Mouse (Mus musculus) hindbrain, embryonic 12.5 days (tissue): Measurements from ENCODE around the gene Abat. TPM values are rescaled to one million over a fixed set of nuclear protein-coding genes. Genes with fewer than 3 reads are reported as not detected.
A peak's percentile ranks its signal among the peaks of the same experiment; 100 is the strongest.
"Not testable (repeated sequence)": the region's sequence is repeated elsewhere in the genome, so short reads cannot be mapped to it uniquely, and the experiment has no call there.

Experiments used
- ATAC-seq: fragments of 200-750 bp; cut with Nextera tagmentation; 2 replicates; pipeline ENCODE4 v1.8.0; 2017; ENCODE audit warnings: moderate TSS enrichment; ENCODE audit not compliant: low FRiP score
- H3K27ac ChIP-seq: fragments of 300-500 bp; sonication (generic); 2 replicates; pipeline ENCODE4 v1.5.1; 2016; ENCODE audit warnings: mild to moderate bottlenecking
- H3K27me3 ChIP-seq: fragments of 300-500 bp; sonication (generic); 2 replicates; pipeline ENCODE4 v1.6.1; 2016; ENCODE audit warnings: mild to moderate bottlenecking
- H3K36me3 ChIP-seq: fragments of 300-500 bp; sonication (generic); 2 replicates; pipeline ENCODE4 v1.6.1; 2016; ENCODE audit warnings: mild to moderate bottlenecking
- H3K4me1 ChIP-seq: fragments of 300-500 bp; sonication (generic); 2 replicates; pipeline ENCODE4 v1.6.1; 2016
- H3K4me2 ChIP-seq: fragments of 300-500 bp; sonication (generic); replicated peaks from 2 replicates; pipeline ENCODE4 v1.6.1; 2016; ENCODE audit warnings: mild to moderate bottlenecking
- H3K4me3 ChIP-seq: fragments of 300-500 bp; sonication (generic); 2 replicates; pipeline ENCODE4 v1.5.1; 2016; ENCODE audit warnings: mild to moderate bottlenecking
- H3K9ac ChIP-seq: fragments of 300-500 bp; sonication (generic); 2 replicates; pipeline ENCODE4 v1.6.1; 2016; ENCODE audit warnings: mild to moderate bottlenecking, moderate library complexity
- H3K9me3 ChIP-seq: fragments of 300-500 bp; sonication (generic); replicated peaks from 2 replicates; pipeline ENCODE4 v1.6.1; 2016; ENCODE audit warnings: mild to moderate bottlenecking
- WGBS: fragments of 180-500 bp; shearing (Covaris S2); methylation state at CpG from one replicate; pipeline ENCODE4 v1.1.7; 2016; 5-methylcytosine and 5-hydroxymethylcytosine counted together
- polyA plus RNA-seq: library from polyadenylated mRNA; unstranded; fragments of >200 nt; fragmentation: Nextera tagmentation; extraction: Ambion mirVana; gene quantifications from 2 replicates; pipeline ENCODE4 v1.2.1, GENCODE M21; 2016

Abat gene
- polyA plus RNA-seq, 1 experiment from 2014 or later, result 68.3 TPM

DNA sequence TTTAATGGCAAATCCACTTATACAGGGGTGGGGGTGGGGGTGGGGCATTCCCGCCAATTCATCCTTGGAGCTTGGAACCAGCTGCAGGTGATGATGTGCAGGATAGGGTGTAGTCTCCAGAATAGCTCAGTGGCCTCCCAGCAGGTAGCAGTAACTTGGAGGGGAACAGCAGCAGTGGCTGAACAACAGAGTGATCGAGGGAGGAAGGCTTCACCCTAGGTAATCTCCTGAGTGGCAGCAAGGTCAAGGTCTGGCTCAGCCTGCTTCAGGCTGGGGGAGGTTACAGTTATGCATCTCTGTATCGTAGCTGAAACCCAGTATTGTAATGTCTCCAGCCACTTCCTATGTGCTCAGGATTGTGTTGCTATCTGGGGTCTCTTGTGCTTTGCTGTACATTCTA lies 49.6 kb downstream of the Abat start:
- not testable (repeated sequence) for H3K27me3 ChIP-seq, ATAC-seq, H3K4me3 ChIP-seq, H3K27ac ChIP-seq, H3K4me2 ChIP-seq, H3K36me3 ChIP-seq, H3K9ac ChIP-seq
- Histone ChIP-seq H3K4me1 (peaks cover 16% of the 10 kb centered on the region), H3K9me3 (peaks cover 11% of the 10 kb centered on the region)
- 62% methylated on average over 3 of the region's 3 CpGs for WGBS

GRCm38 (mm10) chr16:8564836-8565235 lies 51.6 kb downstream of the Abat start:
- H3K9ac ChIP-seq, result no peak overlapping the region
- WGBS, result 78% methylated on average over 2 of the region's 2 CpGs
- H3K9me3 ChIP-seq, result peaks cover 5% of the 10 kb centered on the region
- no peak overlapping the region for H3K4me2 ChIP-seq
- H3K27ac ChIP-seq, result no peak overlapping the region
- H3K36me3 ChIP-seq, result no peaks in the 10 kb centered on the region
- peaks cover 16% of the 10 kb centered on the region for H3K4me1 ChIP-seq
- no peak overlapping the region for H3K4me3 ChIP-seq
- no peak for ATAC-seq
- no peaks in the 10 kb centered on the region for H3K27me3 ChIP-seq

DNA sequence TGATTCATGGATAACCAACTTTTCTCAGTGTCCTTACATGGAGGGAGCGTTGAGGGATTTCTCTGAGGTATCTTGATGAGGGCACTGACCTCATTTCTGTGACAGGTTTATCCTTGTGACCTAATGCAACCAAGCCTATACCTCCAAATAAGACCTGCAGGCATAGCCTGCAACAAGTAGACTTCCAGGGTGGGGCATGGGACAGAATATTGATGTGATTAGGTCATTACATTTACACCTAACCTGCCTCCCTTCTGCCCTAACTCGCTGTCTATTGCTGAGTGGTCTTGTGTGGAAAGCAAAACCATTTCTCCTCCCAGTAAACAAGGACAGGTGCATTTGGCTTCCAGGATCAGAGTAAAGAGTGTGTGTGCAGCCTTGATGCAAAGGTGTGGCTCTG lies 52.3 kb downstream of the Abat start:
- WGBS, result 92% methylated on average over 2 of the region's 2 CpGs
- H3K36me3 ChIP-seq, result no peaks in the 10 kb centered on the region
- peaks cover 16% of the 10 kb centered on the region for H3K4me1 ChIP-seq
- ATAC-seq, result no peak
- H3K9me3 ChIP-seq, result no peaks in the 10 kb centered on the region
- no peak overlapping the region for H3K9ac ChIP-seq
- no peak overlapping the region for H3K4me2 ChIP-seq
- no peak overlapping the region for H3K4me3 ChIP-seq
- peak overlapping the region; percentile 80 for H3K27ac ChIP-seq
- H3K27me3 ChIP-seq, result no peaks in the 10 kb centered on the region

DNA sequence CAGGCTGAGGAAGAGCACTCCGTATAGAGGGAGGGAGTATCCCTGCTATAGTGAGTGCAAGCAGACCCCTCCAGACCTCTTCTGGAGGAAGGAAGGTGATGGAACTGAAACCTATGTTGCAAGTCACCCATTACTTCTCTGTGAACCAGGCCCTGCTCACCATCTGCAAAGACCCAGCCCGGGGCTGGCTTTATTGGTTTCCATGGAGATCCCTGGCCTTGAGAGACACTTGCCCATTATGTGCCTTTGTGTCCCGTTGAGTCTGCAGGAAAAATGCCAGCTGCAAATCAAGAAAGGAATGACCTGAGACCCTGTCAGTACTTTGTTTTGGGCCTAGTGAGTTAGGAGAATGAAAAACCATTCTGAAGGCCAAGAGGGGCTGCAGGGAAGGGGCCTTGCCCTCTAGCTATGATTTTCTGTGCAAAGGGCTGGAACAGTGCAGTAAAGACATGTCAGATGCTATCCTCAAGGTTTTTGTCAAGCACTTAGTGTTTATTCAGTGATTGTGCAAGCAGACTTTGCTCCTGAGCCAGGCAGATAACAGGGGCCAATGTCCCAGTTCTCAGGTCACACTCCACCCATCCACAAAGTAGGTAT lies 53.0 kb downstream of the Abat start:
- H3K4me2 ChIP-seq, result no peak overlapping the region
- peaks cover 16% of the 10 kb centered on the region for H3K4me1 ChIP-seq
- peak overlapping the region; percentile 80 for H3K27ac ChIP-seq
- WGBS, result 10% methylated on average over 3 of the region's 3 CpGs
- no peaks in the 10 kb centered on the region for H3K27me3 ChIP-seq
- H3K9ac ChIP-seq, result no peak overlapping the region
- H3K4me3 ChIP-seq, result no peak overlapping the region
- no peaks in the 10 kb centered on the region for H3K9me3 ChIP-seq
- H3K36me3 ChIP-seq, result no peaks in the 10 kb centered on the region
- peak; percentile 71 for ATAC-seq

- WGBS, result 80% methylated on average over 7 of the region's 7 CpGs
- Histone ChIP-seq H3K9me3 (no peaks in the 10 kb centered on the region), H3K27me3 (no peaks in the 10 kb centered on the region), H3K36me3 (0 out of 2 replicates have a peak, but pooled peaks cover 5% of the 10 kb centered on the region), H3K9ac (no peak overlapping the region), H3K4me3 (no peak overlapping the region), H3K27ac (no peak overlapping the region), H3K4me2 (no peak overlapping the region), H3K4me1 (peaks cover 19% of the 10 kb centered on the region)
- no peak for ATAC-seq
Measured at GRCm38 (mm10) chr16:8568881-8569280, 55.7 kb downstream of the Abat start.

DNA sequence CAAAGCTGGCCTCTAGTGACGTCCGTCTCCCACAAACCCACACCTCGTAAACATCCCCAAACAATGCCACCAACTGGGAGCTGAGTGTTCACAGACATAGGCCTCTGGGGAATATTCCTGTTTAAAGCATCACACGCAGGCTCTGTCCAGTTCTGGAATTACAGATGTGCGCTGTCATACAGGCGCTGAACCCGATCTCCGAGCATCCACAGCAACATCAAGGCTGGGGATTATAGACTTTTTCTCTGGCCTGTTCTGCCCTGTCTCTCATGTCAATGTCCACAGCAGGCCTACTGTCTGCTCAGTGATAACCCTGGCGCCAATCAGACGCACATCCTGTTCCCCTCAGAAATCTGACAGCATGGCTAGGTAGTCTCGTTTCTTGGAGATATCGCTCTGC lies 57.1 kb downstream of the Abat start:
- H3K9ac ChIP-seq, result no peak overlapping the region
- no peaks in the 10 kb centered on the region for H3K9me3 ChIP-seq
- no peaks in the 10 kb centered on the region for H3K27me3 ChIP-seq
- H3K4me1 ChIP-seq, result peaks cover 19% of the 10 kb centered on the region
- no peak overlapping the region for H3K27ac ChIP-seq
- WGBS, result 82% methylated on average over 12 of the region's 12 CpGs
- no peak overlapping the region for H3K4me3 ChIP-seq
- H3K4me2 ChIP-seq, result no peak overlapping the region
- H3K36me3 ChIP-seq, result peaks cover 14% of the 10 kb centered on the region; the same call in 1 of the 2 replicates
- ATAC-seq, result no peak

DNA sequence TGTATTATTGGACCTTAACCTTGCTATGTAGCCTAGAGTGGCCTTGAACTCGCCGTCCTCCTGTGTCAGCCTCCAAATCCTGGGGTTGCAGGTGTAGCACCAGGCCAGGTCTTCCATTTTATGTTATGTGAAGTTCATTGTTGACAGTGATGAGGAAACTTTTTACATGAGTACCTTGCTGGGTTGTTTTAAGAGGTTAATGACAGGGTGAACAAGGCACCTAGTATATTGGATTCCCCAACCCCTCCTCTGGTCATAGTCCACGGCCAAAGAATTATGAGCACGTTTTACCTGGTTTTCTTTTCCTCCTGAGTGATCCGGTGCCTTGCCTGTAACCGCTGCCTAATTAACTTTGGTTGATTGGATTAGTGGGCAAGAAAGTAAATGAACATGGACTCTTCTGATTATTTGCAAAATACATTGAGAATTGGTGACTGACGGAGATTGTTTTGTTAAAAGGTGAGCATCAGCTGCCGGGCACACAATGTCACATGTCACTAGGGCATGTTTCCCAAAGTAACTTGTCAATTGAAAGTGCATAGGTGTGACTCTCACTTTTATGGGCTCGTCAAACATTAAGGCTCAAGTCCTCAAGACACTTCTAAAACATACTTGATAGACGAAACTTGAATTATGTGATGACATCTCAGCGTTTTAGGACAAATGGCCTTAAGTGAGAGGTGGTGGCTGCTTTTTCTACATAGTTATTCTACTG lies 57.8 kb downstream of the Abat start:
- H3K27me3 ChIP-seq, result no peaks in the 10 kb centered on the region
- no peaks in the 10 kb centered on the region for H3K9me3 ChIP-seq
- H3K4me1 ChIP-seq, result peaks cover 12% of the 10 kb centered on the region
- no peak overlapping the region for H3K9ac ChIP-seq
- peaks cover 14% of the 10 kb centered on the region for H3K36me3 ChIP-seq
- no peak overlapping the region for H3K4me2 ChIP-seq
- H3K4me3 ChIP-seq, result no peak overlapping the region
- WGBS, result 86% methylated on average over 11 of the region's 11 CpGs
- no peak overlapping the region for H3K27ac ChIP-seq
- no peak for ATAC-seq

DNA sequence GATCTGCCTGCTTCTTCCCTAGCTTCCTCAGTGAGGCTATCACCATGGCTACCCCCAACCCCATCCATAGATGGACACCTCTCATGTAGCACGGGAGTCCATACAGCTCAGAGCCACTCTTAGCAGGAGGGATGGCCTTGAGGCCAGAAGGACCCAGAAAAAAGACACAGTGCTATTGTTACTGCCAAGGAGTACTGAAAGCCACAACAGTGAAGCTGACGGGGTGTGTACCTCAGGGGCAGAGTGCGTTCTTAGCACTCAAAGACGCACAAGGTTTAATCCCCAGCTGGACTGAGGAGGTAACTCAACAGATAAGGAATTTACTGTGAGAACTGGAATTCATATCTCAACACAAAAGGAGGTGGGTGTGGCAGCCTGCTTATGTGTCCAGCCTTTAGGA lies 59.8 kb downstream of the Abat start:
- WGBS, result 75% methylated on average over 4 of the region's 4 CpGs
- Histone ChIP-seq H3K9me3 (no peaks in the 10 kb centered on the region), H3K36me3 (peaks cover 15% of the 10 kb centered on the region), H3K27ac (no peak overlapping the region), H3K4me1 (peaks cover 3% of the 10 kb centered on the region), H3K9ac (no peak overlapping the region), H3K27me3 (no peaks in the 10 kb centered on the region), H3K4me3 (no peak overlapping the region), H3K4me2 (no peak overlapping the region)
- ATAC-seq, result no peak

DNA sequence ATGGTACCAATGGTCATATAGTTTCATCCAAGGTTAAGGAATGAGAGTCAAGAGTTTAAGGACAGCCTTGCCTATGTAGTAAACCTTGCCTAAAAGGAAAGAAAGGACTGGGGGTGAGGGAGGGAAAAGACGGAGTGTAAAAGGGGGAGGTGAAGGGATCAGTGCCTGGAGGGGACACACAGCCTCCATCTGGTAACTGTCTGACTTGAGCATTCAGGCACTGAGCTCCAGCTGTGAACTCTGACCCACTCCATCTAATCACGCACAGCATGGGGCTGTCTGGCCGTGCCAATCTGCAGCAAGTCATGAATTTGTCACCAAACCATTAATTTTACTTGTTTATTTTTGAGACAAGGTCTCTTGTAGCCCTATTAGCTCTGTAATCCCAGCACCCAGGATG lies 60.5 kb downstream of the Abat start:
- Histone ChIP-seq H3K9ac (no peak overlapping the region), H3K4me1 (peaks cover 3% of the 10 kb centered on the region), H3K4me2 (no peak overlapping the region), H3K27me3 (no peaks in the 10 kb centered on the region), H3K4me3 (no peak overlapping the region), H3K36me3 (peaks cover 20% of the 10 kb centered on the region), H3K27ac (peak overlapping the region; percentile 7; the same call in 1 of the 2 replicates), H3K9me3 (no peaks in the 10 kb centered on the region)
- no peak for ATAC-seq
- WGBS, result 22% methylated on average over 3 of the region's 3 CpGs

DNA sequence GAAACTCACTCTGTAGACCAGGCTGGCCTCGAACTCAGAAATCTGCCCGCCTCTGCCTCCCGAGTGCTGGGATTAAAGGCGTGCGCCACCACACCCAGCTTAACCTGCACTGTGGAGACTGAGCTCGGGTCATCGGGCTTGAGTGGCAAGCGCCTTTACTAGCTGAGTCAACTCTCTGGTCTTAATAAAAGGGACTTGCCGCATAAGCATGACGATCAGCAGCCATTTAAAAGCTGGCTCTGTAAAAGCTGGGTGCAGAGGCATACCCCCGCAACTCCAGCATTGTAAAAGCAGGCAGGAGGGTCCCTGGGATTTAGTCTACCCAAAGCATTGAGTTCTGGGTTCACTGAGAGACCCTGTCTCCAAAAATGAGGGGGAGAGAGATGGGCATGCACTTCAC lies 61.1 kb downstream of the Abat start:
- H3K36me3 ChIP-seq, result peaks cover 20% of the 10 kb centered on the region
- WGBS, result 94% methylated on average over 11 of the region's 11 CpGs

GRCm38 (mm10) chr16:8576111-8576510 lies 62.9 kb downstream of the Abat start:
- Histone ChIP-seq H3K9me3 (no peaks in the 10 kb centered on the region), H3K4me1 (peaks cover 3% of the 10 kb centered on the region), H3K4me3 (no peak overlapping the region), H3K4me2 (no peak overlapping the region), H3K27me3 (no peaks in the 10 kb centered on the region), H3K36me3 (peaks cover 20% of the 10 kb centered on the region), H3K27ac (no peak overlapping the region), H3K9ac (no peak overlapping the region)
- ATAC-seq, result no peak
- WGBS, result 91% methylated on average over 3 of the region's 3 CpGs

More for the DNA sequence above, 61.1 kb downstream of the Abat start:
- Histone ChIP-seq H3K9me3 (no peaks in the 10 kb centered on the region), H3K4me2 (no peak overlapping the region), H3K9ac (no peak overlapping the region), H3K4me3 (no peak overlapping the region), H3K4me1 (peaks cover 3% of the 10 kb centered on the region), H3K27ac (no peak overlapping the region), H3K27me3 (no peaks in the 10 kb centered on the region)
- no peak for ATAC-seq

GRCm38 (mm10) chr16:8576901-8577300 lies 63.7 kb downstream of the Abat start:
- Histone ChIP-seq H3K4me1 (peaks cover 3% of the 10 kb centered on the region), H3K27me3 (no peaks in the 10 kb centered on the region), H3K9ac (no peak overlapping the region), H3K4me2 (no peak overlapping the region), H3K36me3 (peaks cover 22% of the 10 kb centered on the region), H3K9me3 (no peaks in the 10 kb centered on the region), H3K4me3 (no peak overlapping the region), H3K27ac (no peak overlapping the region)
- 78% methylated on average over 3 of the region's 3 CpGs for WGBS
- ATAC-seq, result no peak

DNA sequence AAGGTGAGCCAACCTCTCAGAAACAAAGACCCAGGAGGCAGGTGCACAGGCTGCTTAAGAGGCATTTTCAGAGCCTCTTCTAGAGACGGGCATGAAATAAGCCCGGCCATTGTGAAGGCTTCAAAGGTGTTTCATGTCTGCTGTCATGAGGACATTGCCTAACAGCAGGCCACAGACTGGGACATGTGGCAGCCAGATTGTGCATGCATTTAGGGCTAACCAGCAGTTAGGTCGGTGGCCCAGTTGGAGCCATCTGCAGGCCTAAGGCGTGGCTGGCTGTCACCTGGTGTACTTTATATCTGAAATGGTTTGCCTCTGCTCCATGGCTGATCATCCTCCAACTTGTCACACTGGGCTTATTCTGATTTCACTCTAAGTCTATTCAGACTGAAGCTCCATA lies 65.1 kb downstream of the Abat start:
- no peak for ATAC-seq
- no peaks in the 10 kb centered on the region for H3K9me3 ChIP-seq
- no peak overlapping the region for H3K9ac ChIP-seq
- H3K4me2 ChIP-seq, result no peak overlapping the region
- 60% methylated on average over 4 of the region's 4 CpGs for WGBS
- no peak overlapping the region for H3K4me3 ChIP-seq
- peaks cover 3% of the 10 kb centered on the region for H3K4me1 ChIP-seq
- no peak overlapping the region for H3K27ac ChIP-seq
- no peaks in the 10 kb centered on the region for H3K27me3 ChIP-seq
- peaks cover 31% of the 10 kb centered on the region for H3K36me3 ChIP-seq
